Mouse (Mus musculus) c-Kit-negative CD71-positive TER-119-positive erythroid progenitor cells, embryonic 14.5 days (primary cell): Measurements from ENCODE around the gene Hspa8.
A peak's percentile ranks its signal among the peaks of the same experiment; 100 is the strongest.

ENCODE experiments used
- DNase-seq: peaks from one replicate; pipeline ENCODE4 v3.0.0-alpha.2; 2013; ENCODE audit warnings: low read depth, low spot score

Gene Hspa8

DNA sequence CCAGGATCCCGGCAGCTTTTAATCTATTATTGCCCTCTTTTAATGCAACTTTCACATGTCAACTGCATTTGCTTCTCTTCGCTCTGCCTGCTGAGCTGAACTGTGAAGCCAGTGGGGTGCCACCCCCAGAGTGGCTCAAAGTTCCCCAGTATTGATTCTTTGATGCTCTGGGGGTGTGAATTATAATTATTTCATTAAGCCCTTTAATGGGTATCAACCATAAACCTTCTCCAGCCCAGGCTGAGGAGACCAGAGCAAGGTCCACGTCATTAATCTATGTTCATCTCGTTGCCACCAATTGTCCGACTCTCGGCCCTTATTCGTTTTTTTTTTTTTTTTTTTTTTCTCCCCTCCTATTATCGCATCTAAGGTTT is 8.1 kb downstream of the Hspa8 start:
- DNase-seq, result no peak

DNA sequence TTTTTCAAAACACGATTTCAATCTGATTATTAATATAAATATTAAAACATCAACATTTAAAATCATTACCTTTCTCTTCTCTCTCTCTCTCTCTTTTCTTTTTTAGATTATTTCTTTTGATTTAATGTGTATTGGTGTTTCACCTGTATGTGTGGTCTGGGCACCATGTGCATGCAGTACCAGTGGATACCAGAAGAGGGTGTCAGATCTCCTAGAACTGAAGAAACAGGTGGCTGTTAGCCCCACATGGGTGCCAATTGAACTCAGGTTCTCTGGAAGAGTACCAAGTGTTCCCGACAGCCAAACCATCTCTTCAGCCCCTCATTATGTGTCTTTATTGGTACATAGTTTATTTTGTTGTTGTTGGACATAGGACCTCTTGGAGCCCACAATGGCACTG is 11.1 kb downstream of the Hspa8 start:
- DNase-seq, result no peak

DNA sequence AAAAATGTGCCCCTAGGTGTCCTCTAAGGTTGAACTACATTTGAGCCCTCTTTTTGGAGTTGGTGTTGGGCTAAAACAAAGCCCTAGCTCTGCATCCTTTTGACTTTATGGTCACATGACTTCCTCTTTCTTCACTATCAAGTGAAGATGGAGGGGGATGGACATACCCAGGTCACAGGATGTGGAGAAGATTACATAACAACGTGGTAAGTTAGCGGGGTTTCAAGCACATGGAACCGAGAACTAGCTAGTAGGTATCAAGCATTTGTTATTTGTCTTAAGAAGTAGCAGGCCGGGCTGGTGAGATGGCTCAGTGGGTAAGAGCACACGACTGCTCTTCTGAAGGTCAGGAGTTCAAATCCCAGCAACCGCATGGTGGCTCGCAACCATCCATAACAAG is 13.3 kb downstream of the Hspa8 start:
- no peak for DNase-seq

DNA sequence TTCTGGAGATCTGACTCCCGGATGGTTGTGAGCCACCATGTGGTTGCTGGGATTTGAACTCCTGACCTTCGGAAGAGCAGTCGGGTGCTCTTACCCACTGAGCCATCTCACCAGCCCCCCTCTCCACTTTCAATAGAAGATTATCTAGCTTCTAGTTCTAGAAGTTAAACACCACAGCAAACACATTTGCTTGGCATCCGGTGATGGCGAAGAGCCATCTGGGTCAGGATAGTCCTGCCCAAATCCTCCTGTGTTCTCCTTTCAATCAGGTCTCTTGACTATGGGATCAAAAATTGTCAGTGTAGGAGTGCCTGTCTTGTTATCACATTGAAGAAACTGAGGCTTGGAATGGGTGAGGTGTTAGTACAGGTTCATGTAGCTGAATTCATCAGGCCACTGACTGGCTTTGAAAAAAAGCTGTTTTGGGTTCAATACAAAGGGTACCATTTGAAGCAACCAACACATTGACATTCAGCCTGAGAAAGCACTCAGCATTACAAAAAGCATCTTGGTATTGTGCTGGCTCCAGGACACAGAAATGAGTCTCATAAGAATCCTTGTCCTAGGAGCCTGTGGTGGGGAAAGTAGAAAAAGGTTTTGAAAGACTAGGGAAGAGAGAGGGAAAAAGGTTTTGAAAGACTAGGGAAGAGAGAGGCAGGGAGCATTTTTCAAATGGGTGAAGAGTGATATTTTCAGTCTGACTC is 16.7 kb downstream of the Hspa8 start:
- DNase-seq, result no peak

DNA sequence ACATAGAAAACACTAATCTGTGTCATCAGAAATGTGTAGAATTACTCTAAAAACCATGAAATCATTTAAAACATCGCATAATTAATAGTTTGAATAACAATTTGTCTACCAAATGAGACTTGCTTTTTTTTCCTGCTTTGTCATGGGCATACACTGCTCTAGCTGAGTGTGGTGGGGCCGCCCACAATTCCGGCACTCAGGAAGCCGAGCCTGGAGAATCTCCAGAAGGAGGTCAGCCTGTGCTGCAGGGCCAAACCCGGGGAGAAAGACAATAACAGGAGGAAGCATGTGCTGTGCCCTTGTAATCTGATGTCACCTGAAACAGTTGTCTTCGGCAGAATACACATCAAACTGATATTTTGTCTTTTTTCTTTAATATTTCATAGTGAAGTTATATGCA is 24.8 kb downstream of the Hspa8 start:
- no peak for DNase-seq

DNA sequence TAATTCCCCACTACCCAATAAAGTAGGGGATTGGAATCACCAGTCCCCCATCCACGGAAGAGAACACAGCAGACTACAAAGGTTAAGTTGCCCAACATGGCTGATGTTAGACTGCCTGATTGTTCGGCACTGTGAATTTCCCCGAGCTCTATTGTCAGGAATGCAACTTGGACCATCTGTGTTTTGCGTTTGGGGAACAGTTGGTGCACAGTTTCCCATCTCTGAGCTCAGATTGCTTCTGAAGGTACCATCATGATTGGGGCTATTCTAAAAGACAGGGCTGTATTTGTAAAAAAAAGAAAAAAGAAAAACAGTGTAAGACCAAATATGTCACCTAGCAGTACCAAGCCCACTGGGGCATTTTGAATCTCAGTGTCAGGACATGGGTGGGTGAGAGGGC is 26.6 kb downstream of the Hspa8 start:
- no peak for DNase-seq

DNA sequence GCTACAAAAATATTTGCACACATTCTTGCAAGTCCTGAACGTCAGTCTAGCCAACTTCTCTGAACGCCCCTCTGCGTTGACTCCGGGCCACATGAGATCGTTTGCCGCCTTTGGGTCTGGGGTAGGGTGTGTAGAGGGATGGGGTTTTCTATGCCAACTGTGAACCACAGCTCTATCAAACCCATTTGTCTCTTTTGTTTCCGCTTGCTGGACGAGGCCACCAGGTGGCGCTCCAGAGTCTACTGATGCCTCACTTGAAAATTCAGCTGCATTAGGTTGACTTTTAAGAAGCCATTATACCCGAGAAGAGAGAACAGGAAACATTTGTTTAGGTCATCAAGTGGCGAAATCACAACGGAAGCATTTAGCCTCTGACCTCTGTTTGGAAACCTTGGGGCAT is 33.8 kb downstream of the Hspa8 start:
- peak; percentile 27 for DNase-seq

DNA sequence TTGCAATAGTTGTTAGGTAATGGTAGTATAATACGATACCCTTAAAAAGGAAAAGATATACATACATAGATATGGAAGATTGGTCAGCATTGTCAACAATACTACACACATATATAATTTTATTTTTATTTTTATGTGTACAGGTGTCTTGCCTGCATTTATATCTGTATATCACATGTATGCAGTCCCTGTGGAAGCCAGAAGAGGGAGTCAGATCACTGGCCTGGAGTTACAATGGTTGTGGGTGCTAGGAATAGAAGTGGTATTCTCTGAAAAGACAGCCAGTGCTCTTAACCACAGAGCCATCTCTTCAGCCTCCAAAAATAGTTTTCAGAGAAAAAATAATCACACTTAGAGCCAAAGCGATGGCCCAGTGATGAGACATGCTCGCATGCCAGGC is 35.9 kb downstream of the Hspa8 start:
- DNase-seq, result no peak

DNA sequence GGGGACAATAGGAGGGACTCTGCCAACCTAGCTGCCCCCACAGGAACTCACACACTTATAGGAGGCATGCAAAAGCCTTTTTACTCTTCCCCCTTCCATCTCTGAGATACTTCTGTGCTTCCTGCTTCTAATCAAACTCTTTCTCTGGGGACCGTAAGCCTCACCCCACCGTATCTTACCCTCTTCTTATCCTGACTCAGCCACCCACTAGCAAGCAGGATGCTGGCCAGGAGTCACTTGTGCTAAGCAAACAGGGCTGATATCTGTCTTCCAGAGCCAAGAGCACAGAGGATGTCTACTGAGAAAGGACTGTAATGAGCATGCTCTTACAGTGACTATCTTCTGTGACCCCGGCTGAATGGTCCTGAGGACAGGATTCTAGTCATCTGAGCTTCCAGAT is 38.9 kb downstream of the Hspa8 start:
- no peak for DNase-seq

DNA sequence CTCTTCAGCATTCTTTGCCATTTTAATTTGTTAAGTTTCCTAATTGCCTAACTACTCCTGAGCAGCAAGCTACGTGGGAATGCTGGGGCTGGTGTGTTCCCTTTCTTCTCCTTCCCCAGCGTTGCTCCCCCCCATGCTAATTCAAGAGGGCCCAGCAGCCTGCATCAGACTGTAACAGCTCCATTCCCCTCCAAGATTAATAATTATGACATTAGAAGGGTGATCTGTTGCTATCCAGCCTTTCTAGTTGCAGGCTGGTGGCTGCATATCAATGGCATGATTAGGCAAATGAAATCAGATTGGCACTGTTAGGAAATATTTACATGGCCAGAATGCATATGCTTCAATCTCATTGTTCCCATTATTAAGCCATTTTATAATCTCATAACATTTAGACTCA is 50.7 kb downstream of the Hspa8 start:
- DNase-seq, result no peak

DNA sequence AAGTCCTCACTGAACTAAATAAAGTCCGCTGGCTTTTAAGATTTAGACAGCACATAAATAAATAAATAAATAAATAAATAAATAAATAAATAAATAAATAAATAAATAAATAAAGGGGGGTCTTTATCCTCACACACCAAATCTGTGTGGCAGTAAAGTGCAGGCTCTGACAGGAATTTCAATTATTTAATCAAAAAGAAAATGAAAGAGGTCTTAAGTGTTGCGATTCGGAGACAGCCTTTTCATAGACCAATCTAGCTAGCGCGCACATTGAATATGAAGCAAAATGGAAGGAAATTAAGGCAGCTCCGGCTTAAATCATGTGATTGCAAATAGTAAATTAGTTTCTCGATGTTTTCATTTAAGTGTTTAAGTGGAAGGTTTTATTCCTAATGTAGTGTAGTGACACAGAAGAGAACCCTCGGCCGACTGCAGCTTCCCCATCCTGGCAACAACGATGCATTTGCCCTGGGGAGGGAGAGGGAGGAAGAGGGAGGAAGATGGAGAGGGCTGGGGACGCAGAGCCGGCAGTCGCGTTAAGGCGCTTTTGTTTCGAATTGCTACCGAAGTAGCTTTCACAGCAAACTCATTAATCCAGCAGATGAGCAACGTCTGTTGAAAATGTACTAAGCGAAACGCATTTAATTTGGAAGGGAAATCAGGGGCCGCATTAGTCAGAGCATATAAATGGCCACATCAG is 57.8 kb downstream of the Hspa8 start:
- DNase-seq, result no peak

DNA sequence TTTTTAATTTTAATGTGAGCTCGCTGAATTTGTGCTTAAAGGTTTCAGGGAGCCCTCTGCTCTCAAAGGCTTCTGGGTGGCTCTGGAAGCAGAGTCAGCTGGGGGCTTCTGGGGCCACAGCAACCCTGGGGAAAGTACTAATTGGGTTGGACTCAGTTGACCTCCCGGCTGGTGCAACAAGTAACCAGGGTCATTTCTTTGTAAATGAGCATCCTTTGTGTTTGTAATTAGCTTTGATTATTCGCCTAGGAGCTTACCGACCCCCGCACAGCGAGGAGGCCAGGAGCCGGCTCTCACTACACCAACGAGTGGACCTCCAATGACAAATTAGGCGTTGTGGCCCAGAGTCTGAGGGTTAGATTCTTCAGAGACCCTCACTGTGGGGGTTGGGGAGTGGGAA is 58.4 kb downstream of the Hspa8 start:
- no peak for DNase-seq
